Mouse (Mus musculus): ENCODE measurements around the gene Hacl1.

Gene Hacl1

DNA sequence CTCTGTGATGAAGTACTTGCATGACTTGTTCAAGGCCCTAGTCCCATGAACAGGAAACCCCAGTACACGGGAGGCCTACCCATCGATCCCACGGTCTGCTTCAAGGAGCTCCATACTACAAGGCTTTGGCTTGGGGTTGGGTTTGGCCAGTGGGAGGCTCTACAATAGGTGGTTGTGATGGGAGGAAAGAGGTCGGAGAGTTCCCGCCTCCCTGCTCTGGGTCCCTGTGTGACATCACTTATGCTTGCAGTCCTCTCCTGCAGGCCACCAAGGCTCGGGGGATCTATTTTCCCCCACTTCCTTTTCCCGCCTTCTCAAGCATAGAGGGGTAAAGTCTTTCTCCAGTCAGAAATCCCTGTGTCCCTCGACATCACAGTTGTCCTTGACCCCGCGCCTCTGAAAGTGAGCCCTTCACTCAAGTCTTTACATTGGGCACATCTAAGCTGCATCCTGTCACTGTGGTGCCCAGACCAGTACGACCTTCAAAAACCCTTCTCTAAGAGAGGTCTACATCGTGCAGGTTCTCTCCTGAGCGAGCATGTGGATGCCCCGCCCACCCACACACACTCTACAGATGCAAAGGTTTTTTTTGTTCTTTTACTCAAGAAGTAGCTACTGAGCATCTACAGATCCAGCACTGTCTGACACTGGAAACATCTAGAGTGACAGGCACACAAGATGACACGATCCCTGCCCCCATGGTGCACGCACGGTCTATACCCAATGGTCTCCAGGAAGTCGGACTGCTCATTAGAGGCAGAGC, 66.0 kb downstream of the Hacl1 start:
- no peak for DNase-seq (ENCODE audit: low spot score)

DNA sequence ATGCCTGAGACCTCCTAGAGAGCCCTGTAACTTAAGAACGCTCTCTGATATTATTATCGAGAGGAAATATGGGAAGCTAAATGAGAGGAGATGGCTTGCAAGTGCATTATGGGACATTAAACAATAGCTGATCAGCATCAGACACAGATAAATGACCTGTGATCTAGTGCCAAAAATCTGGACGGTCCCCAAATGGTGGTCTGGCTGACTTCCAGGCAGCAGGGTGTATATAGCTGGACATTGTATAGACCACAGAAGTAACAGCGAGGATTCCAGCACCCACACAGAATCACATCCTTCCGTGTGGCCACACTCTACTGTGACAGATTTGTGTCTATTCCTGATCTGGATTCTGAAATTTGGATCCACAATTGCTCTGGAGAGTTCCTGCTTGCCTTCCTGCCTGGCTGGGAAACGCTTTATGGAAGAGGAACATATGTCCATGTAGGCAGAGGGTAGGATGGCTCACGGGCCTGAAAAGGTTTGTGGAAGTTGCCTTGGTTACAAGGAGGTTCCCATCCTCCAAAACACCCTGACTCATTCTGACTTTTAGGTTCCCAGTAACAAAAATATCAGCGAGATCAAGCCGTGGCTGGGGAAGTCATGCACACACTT, 68.4 kb downstream of the Hacl1 start:
- DNase-seq (ENCODE audit: low spot score) = no peak

DNA sequence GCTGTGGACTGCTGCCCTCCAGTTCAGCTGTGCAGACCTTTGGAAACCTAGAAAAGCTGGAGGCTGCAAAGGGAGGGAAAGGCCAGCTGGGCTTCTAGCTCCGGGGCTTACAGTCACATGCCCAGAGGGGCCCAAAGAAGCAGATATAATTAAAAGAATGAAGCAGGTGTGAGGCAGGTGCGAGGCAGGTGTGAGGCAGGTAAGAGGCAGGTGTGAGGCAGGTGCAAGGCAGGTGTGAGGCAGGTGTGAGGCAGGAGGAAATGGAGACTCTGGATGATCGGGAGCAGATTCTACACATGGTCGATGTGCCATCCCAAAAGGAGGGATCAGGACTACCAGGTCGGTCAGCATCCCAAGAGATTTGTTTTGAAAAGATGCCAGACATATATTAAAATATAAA, 69.7 kb downstream of the Hacl1 start:
- no peak for DNase-seq (ENCODE audit: low spot score)

DNA sequence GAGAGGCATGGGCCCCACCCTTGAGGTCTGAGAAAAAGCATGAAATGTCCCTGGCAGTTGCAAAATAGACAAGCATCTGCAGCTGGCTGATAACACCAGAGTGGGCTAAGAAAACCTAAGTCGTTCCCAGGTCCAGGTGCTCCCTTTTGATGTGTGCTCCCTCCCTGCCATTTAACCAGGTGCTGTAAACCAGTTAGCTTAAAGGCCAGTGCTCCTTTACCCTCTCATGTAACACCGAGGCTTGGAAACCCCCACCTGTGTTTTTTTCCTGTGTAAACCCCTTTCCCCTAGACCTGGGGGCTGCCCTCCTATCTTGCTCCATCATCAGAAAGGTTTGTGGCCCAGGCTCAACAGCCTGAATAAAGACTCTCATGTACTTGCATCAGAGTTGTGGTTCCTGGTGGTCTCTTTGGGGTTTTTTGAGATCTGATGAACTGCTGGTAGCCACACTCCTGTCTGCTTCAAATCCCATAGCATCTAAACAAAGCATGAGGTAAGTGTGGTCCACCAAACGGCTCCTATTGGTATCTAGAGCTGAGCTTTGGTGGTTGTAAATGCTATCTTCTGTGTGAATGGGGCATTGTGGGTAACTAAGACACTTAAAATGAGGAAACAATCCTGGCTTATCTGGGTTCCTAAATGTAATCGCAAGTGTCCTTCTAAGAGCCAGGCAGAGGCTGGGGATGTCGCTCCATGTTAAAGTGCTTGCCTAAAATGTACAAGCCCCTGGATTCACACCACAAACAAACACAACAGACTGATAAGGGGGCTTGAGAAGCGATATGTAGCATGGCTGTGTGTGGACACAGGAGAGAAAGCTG, 70.7 kb downstream of the Hacl1 start:
- no peak for DNase-seq (ENCODE audit: low spot score)

DNA sequence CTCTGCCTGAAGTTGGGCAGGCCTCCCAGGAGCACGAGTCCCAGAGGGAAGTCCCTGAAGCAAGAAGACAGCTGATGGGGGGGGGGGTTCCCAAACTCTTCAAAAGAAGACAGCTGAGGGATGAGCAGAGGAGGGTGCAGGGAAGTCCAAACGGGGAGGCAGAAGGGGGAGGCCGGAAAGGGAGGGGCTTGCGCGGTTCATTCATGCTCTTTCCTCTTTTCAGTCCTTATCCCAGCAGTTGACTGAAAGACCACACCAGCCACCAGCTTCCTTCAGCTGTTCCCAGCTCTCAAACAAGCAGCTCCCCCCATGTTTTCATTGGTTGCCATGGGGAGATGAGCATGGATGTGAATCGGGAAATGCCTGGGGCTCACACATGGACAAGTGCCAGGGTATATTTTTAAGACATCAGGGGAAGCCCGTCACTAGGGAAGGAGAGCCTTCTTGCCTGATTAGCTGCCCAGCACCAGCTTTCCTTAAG, 71.9 kb downstream of the Hacl1 start:
- no peak for DNase-seq (ENCODE audit: low spot score)

DNA sequence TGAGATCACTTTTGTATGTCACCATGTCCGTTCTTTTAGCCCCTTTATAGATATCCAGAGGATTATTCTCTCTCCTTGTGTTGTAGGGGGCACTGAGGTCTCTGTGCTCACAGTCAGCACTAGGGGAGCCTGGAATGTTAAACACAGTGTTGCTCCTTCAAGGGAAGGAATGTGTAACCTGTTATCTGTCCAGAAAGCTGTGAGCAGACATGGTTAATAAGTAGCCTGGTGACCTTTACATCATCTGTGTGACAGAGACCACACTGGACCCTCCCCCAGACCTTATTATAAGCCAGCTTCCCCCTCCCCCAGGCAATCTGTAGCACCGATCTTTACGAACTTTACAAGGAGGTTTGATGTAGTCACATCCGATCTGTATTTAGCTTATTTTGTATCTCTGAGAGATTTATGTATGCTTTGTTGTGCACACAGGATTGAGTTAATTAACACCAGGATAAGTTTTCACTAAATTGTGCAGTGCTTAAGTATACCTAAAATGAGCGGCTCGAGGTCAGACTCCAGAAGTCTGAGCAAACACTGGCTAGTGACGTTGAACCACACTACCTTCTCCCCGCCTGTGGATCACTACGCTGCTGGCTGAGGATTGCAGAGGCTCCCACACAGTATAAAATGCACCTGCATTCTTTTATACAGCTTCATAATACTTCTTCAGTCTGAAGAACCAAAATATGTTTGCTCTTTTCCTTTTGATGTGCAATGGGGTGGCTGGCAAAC, 75.4 kb downstream of the Hacl1 start:
- DNase-seq (ENCODE audit: low spot score) = no peak

DNA sequence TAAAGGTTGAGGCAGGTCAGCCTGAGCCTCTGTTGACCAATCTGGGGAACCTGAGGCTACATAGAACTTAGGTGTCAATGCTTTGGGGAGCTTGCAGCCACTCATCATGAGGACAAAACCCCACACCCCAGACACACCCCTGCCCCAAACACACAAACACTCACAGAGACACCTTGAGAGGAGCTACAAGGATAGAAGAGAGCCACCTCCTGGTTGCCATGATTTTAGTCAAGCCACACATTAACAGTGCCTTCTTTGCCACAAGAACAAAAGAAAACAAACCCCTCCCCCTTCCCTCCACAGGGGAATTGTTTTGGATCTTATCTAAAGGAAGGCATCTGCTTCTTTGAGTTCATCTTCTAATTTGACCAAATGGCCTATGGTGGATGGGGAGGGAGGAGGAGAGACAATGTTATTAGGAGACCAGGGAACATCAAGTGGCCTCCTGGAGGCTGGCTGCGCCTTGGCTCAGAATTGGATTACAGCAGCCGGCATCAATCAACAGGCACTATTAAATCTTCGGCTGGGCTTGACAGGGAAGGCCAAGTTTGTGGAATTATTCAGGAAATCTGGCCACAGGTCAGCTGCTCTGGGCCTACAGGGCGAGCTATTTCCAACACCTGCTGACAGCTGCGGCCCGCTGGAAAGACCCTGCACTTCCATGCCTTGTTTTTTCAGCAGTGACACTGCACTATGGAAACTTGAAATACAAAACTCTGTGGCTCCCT, 76.5 kb downstream of the Hacl1 start:
- DNase-seq (ENCODE audit: low spot score) = no peak

DNA sequence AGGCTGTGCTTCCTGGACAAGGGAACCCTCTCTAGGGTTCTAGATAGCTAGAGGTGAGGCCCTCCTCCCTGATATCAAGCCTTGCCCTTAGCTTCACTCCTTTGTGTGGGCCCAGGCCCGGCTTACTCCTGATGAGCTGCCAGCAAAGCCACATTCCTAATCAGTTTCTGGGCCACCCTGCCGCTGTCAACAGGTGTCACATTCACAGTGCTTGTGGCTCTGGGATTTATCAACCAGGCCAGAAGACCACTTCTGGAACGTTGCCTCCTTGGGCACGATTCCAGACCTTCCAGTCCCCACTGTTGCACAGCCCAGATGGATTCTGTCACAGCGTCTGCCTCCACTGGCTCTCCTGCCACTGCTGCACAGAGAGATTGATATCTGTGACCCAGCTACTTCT, 80.2 kb downstream of the Hacl1 start:
- DNase-seq (ENCODE audit: low spot score) = no peak

DNA sequence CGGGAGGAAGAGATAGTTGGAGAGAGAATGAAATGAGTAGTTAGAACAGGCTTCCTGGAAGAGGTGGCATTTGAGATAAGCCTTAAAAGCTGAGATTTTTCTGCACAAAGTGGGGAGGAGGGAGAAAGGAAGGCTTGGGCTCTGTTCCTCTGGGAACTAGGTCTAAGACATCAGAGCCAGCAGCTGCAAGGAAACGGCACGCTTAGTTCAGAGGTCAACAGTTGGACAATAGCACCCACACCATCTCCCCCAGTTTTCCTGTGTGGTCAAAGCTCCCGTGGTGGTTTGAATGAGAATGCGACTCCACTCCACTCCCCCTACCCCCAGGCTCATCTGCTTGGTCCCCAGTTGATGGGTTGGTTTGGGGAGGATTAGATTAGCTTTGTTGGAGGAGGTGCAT, 81.9 kb downstream of the Hacl1 start:
- no peak for DNase-seq (ENCODE audit: low spot score)

DNA sequence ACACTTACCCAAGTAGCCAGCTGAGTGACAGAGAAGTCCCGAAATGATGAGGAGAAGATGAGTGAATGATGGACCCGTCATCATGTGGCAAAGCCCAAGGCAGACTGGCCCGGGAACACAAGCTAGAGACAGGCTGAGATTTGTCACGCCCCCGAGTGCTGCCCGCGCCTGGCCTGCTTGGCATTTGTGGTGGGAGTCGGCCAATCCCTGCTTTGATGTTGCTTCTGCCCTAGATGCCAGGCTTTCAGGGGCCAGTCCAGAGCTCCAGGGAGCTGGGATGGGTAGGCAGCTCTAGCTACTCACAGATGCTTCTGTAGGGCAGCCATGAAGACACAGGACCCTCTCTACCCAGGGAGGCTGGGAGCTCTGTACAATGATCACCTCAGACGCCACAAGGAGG, 83.3 kb downstream of the Hacl1 start:
- no peak for DNase-seq (ENCODE audit: low spot score)

DNA sequence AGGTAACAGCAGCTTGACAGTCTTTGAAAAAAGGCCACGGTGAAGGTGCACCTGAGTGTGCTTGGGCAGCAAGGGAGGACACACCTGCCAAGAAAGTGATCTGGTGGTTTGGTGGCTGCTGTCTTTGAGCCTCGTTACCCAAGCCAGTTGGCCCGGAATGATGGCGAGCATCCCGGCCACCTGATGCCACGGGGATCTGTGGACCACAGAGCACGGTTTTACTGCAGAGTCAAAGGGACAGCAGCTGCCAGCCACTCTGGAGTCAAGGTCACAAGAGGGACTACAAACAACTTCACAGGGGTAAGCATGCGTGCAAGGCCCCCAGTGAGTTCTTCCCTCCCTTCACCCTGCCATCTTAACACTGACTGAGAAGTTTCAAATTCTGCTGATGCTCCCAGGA, 83.8 kb downstream of the Hacl1 start:
- DNase-seq (ENCODE audit: low spot score) = no peak

DNA sequence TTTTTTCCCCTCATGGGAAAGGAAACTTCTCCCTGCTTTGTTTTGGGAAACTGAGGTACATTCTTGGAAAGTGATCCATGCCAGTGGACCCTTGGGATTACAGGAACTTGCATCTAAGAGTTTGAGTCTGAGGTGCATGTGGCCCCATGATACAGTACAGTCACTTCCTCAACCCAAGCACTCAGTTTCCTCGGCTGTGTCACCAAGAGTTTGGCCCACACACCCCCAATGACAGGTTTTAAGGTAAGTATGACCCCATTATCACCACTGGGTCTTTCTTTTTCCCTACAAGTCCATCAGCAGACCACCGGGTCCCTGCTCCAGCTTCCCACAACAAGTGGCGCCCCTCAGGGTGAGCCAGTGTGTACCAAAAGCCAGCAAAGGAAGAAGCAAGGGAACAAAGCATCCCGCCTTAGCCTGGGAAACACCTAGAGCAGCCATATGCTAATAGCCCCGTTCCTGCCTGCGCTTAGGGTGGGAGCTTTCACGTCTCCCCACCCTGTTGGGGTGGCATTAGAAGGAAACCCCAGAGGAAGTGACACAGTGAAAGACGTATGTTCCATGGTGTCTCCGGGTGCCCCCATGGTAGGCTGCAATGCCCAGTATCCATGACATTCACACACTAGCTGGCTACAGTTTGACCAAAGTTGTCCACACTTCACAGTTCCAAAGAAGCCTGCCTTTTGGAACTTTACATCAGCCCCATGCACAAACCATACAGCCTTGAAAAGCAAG, 84.4 kb downstream of the Hacl1 start:
- no peak for DNase-seq (ENCODE audit: low spot score)

DNA sequence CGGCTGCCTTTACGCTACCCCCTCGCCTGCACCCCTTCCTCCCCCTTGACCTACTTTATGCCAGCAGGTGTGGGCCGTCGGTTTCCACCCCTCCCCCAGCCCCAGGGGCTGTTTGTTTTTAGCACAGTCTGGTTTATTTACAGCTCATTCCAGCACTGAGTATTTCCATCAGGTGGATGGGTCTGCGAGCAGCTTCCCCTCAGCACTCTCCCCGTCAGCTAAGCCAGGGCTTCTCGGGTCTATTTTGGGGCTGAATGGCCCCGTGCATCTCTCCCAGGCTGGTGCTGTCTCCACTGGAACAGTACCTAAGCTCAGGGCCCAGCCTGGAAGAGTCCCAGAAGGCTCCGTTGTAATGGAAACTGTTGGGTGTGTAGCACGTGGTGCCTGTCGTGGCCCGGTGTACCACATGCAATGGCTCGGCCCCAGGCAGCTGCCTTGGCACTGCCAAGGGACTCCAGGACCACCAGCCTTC, 85.1 kb downstream of the Hacl1 start:
- no peak for DNase-seq (ENCODE audit: low spot score)

DNA sequence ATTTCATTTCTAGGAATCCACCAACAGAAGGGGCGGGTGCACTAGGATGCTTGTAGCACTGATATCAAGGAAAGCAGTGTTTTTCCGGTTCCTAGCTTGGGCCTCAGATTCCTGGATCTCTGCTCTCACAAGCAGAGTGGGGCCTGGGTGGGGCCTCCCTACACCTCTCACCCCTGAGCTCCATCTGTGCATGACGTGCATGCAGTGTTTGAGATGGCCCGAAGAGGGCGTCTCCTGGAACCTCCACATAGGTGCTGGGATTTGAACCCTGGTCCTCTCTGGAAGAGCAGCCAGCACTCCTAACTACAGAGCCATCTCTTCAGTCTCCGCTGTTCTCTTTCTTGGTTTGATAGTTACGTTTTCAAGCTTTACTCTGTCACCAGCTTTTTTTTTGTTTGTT, 86.1 kb downstream of the Hacl1 start:
- DNase-seq (ENCODE audit: low spot score) = no peak
